Mouse (Mus musculus) spleen, adult 12 weeks (tissue): ENCODE measurements around the gene Dnajc6.

ENCODE experiments used
- DNase-seq: peaks from one replicate; pipeline ENCODE4 v3.0.0; 2022; ENCODE audit warnings: low spot score

The Dnajc6 gene

GRCm38 (mm10) chr4:101569076-101569475, 72.6 kb downstream of the Dnajc6 start:
- no peak for DNase-seq

GRCm38 (mm10) chr4:101572142-101572541, 75.7 kb downstream of the Dnajc6 start:
- no peak for DNase-seq

GRCm38 (mm10) chr4:101575307-101575706, 78.9 kb downstream of the Dnajc6 start:
- DNase-seq = no peak

GRCm38 (mm10) chr4:101578720-101579119, 82.3 kb downstream of the Dnajc6 start:
- no peak for DNase-seq

- no peak for DNase-seq
Observed at GRCm38 (mm10) chr4:101579517-101579916, 83.1 kb downstream of the Dnajc6 start.

GRCm38 (mm10) chr4:101581156-101581555, 84.7 kb downstream of the Dnajc6 start:
- DNase-seq = no peak

GRCm38 (mm10) chr4:101582882-101583281, 86.4 kb downstream of the Dnajc6 start:
- no peak for DNase-seq

GRCm38 (mm10) chr4:101584524-101585454, 88.3 kb downstream of the Dnajc6 start:
- no peak for DNase-seq

- no peak for DNase-seq
Observed at GRCm38 (mm10) chr4:101585455-101586184, 89.2 kb downstream of the Dnajc6 start.

GRCm38 (mm10) chr4:101588932-101589331, 92.5 kb downstream of the Dnajc6 start:
- no peak for DNase-seq

- no peak for DNase-seq
Observed at GRCm38 (mm10) chr4:101589771-101590170, 93.3 kb downstream of the Dnajc6 start.

GRCm38 (mm10) chr4:101591400-101591799, 95.0 kb downstream of the Dnajc6 start:
- DNase-seq = no peak

GRCm38 (mm10) chr4:101592466-101592865, 96.0 kb downstream of the Dnajc6 start:
- DNase-seq = no peak

GRCm38 (mm10) chr4:101601758-101602157, 105.3 kb downstream of the Dnajc6 start:
- DNase-seq = no peak

GRCm38 (mm10) chr4:101603635-101604034, 107.2 kb downstream of the Dnajc6 start:
- no peak for DNase-seq

GRCm38 (mm10) chr4:101616520-101616919, 120.1 kb downstream of the Dnajc6 start:
- DNase-seq = no peak

- DNase-seq = no peak
Observed at GRCm38 (mm10) chr4:101617742-101618141, 121.3 kb downstream of the Dnajc6 start.

GRCm38 (mm10) chr4:101620206-101620605, 123.8 kb downstream of the Dnajc6 start:
- DNase-seq = no peak

- no peak for DNase-seq
Observed at GRCm38 (mm10) chr4:101621241-101621640, 124.8 kb downstream of the Dnajc6 start.

- DNase-seq = no peak
Observed at GRCm38 (mm10) chr4:101625278-101625677, 128.8 kb downstream of the Dnajc6 start.

- DNase-seq = no peak
Observed at GRCm38 (mm10) chr4:101635596-101635995, 139.1 kb downstream of the Dnajc6 start.

GRCm38 (mm10) chr4:101637472-101637871, 141.0 kb downstream of the Dnajc6 start:
- DNase-seq = no peak

GRCm38 (mm10) chr4:101640631-101641030, 144.2 kb downstream of the Dnajc6 start:
- no peak for DNase-seq
